Mouse (Mus musculus) ES-Bruce4 (cell line): ENCODE data around the gene Mnat1.
"Not testable (repeated sequence)": the region's sequence is repeated elsewhere in the genome, so short reads cannot be mapped to it uniquely, and the experiment has no call there.

Experiments used
- CTCF ChIP-seq: IDR thresholded peaks from one replicate; pipeline ENCODE4 v1.8.1; 2011; ENCODE audit warnings: low read depth, low read length
- EP300 ChIP-seq: IDR thresholded peaks from 2 replicates; pipeline ENCODE4 v1.6.1; 2011; ENCODE audit warnings: low read depth, low read length; ENCODE audit not compliant: insufficient read depth
- POLR2A ChIP-seq: IDR thresholded peaks from one replicate; pipeline ENCODE4 v1.8.1; 2011; ENCODE audit warnings: low read length; ENCODE audit not compliant: insufficient read depth

GRCm38 (mm10) chr12:73096177-73096576 is 27.3 kb upstream of the Mnat1 start:
- not testable (repeated sequence) for TF ChIP-seq POLR2A, CTCF
- 0 out of 2 replicates have a peak, but pooled peaks have one; percentile 56 for TF ChIP-seq EP300
